Mouse (Mus musculus) limb, embryonic 10.5 days (tissue): ENCODE results near the gene Chpf2. TPM values are rescaled to one million over a fixed set of nuclear protein-coding genes. Genes with fewer than 3 reads are reported as not detected.
A peak's percentile ranks its signal among the peaks of the same experiment; 100 is the strongest.

Experiments
- microRNA counts: library from miRNA; unstranded; fragments of <30 nt; microRNA quantifications from one replicate; lab custom pipeline; 2017
- microRNA-seq: library from miRNA; unstranded; fragments of <30 nt; microRNA quantifications from one replicate; pipeline ENCODE4, GENCODE M21; 2017
- polyA plus RNA-seq: library from polyadenylated mRNA; unstranded; fragments of >200 nt; fragmentation: Nextera tagmentation; extraction: Ambion mirVana; gene quantifications from 2 replicates; pipeline ENCODE4 v1.2.1, GENCODE M21; 2016

Chpf2 gene
- polyA plus RNA-seq, 1 experiment from 2014 or later: 19.0 TPM

MicroRNAs within 50 kb of the gene (microRNA counts, 519-probe panel; counts per million panel counts)
- microRNA mmu-miR-671-3p (lab: Ali Mortazavi, UCI) (684 counts per million, percentile 72 among the panel's probes with 10 or more counts), microRNA mmu-miR-671-5p (lab: Ali Mortazavi, UCI) (684 counts per million, percentile 72 among the panel's probes with 10 or more counts)

Small RNA genes within 50 kb of the gene (microRNA-seq; reads per million reads assigned to microRNA genes)
- gene Mir671: 441 reads per million, percentile 65 among the genes with 10 or more reads in this experiment

Other genes starting within 250 kb of the Chpf2 start
- 15.0 and 19.3 TPM in 2 replicates for gene Kcnh2, start 235.1 kb upstream of the Chpf2 start, polyA plus RNA-seq
- gene Nos3, start 221.9 kb upstream of the Chpf2 start, polyA plus RNA-seq: 8.4 and 8.9 TPM in 2 replicates
- 1.4 and 2.1 TPM in 2 replicates for gene Atg9b, start 194.6 kb upstream of the Chpf2 start, polyA plus RNA-seq
- gene Abcb8, start 193.1 kb upstream of the Chpf2 start, polyA plus RNA-seq: 56.6 and 56.7 TPM in 2 replicates
- gene Asic3, start 173.3 kb upstream of the Chpf2 start, polyA plus RNA-seq: 0.13 and 0.30 TPM in 2 replicates
- 37.2 and 48.5 TPM in 2 replicates for gene Cdk5, start 163.2 kb upstream of the Chpf2 start, polyA plus RNA-seq
- gene Slc4a2, start 162.9 kb upstream of the Chpf2 start, polyA plus RNA-seq: 33.7 and 43.9 TPM in 2 replicates
- gene Fastk, start 141.5 kb upstream of the Chpf2 start, polyA plus RNA-seq: 101 and 118 TPM in 2 replicates
- 22.1 and 24.2 TPM in 2 replicates for gene Tmub1, start 138.9 kb upstream of the Chpf2 start, polyA plus RNA-seq
- 39.8 and 42.7 TPM in 2 replicates for gene Agap3, start 134.6 kb upstream of the Chpf2 start, polyA plus RNA-seq
- gene Gbx1, start 59.5 kb upstream of the Chpf2 start, polyA plus RNA-seq: 0.04 TPM in 1 of 2 replicates, not detected in the other
- gene Asb10, start 45.8 kb upstream of the Chpf2 start, polyA plus RNA-seq: 0.13 and 0.15 TPM in 2 replicates
- 0.05 TPM in 1 of 2 replicates, not detected in the other for gene 4931409K22Rik, start 29.9 kb upstream of the Chpf2 start, polyA plus RNA-seq
- gene Abcf2, start 9.3 kb upstream of the Chpf2 start, polyA plus RNA-seq: 177 and 197 TPM in 2 replicates
- gene Smarcd3, start 37.7 kb downstream of the Chpf2 start, polyA plus RNA-seq: 21.5 and 34.3 TPM in 2 replicates
- gene Nub1, start 98.8 kb downstream of the Chpf2 start, polyA plus RNA-seq: 23.7 and 26.9 TPM in 2 replicates
- 28.7 and 41.7 TPM in 2 replicates for gene Wdr86, start 144.0 kb downstream of the Chpf2 start, polyA plus RNA-seq
- 0.79 and 1.1 TPM in 2 replicates for gene Crygn, start 171.3 kb downstream of the Chpf2 start, polyA plus RNA-seq